Mouse (Mus musculus) CH12.LX (cell line): ENCODE measurements around the gene Luc7l3. TPM values are rescaled to one million over a fixed set of nuclear protein-coding genes. Genes with fewer than 3 reads are reported as not detected.

Source experiments
- DNase-seq: peaks from one replicate; pipeline ENCODE4 v3.0.0-alpha.2; 2013; ENCODE audit errors: extremely low read depth
- H3K27ac ChIP-seq: 2 replicates; pipeline ENCODE4 v1.5.1; 2012; ENCODE audit warnings: low read depth, mild to moderate bottlenecking, control low read depth, moderate library complexity; ENCODE audit not compliant: insufficient read depth
- H3K27me3 ChIP-seq: replicated peaks from 2 replicates; pipeline ENCODE3; 2012; ENCODE audit warnings: inconsistent platforms
- H3K36me3 ChIP-seq, 2 experiments: replicated peaks in 1 of 2; 2 replicates each; pipeline versions ENCODE3 to v1.6.1; 2012; ENCODE audit warnings: inconsistent platforms in 1 of 2, low read length in 1 of 2, mild to moderate bottlenecking in 1 of 2, mixed read lengths in 1 of 2, moderate library complexity in 1 of 2; ENCODE audit not compliant: control insufficient read depth in 1 of 2, insufficient read depth in 1 of 2
- H3K4me1 ChIP-seq, 2 experiments: 2 replicates each; pipeline ENCODE4 v1.6.1; 2012; ENCODE audit warnings: inconsistent platforms in 1 of 2, moderate library complexity in 1 of 2; ENCODE audit not compliant: insufficient read depth in 2 of 2, control insufficient read depth in 1 of 2
- H3K4me2 ChIP-seq: 2 replicates; pipeline ENCODE4 v1.6.1; 2012; ENCODE audit warnings: low read depth, mild to moderate bottlenecking, control low read depth; ENCODE audit not compliant: poor library complexity, insufficient read depth, severe bottlenecking
- H3K4me3 ChIP-seq, 3 experiments: fragments of 150-350 bp in 1 of 3; sonication (generic) in 1 of 3; replicated peaks in 1 of 3; 2 replicates each; pipeline versions ENCODE3 to v1.5.1; 2011 to 2012; ENCODE audit warnings: low read depth in 2 of 3, low read length in 2 of 3, mild to moderate bottlenecking in 2 of 3, moderate library complexity in 2 of 3, control low read depth in 1 of 3, improper control_type of control experiment in 1 of 3, inconsistent platforms in 1 of 3, mixed read lengths in 1 of 3; ENCODE audit not compliant: poor library complexity in 1 of 3
- H3K79me2 ChIP-seq: replicated peaks from 2 replicates; pipeline ENCODE4 v1.6.1; 2012; ENCODE audit warnings: mild to moderate bottlenecking, moderate library complexity; ENCODE audit not compliant: control insufficient read depth, poor library complexity, insufficient read depth, severe bottlenecking; ENCODE audit errors: extremely low read depth
- H3K9ac ChIP-seq: 2 replicates; pipeline ENCODE4 v1.6.1; 2012; ENCODE audit warnings: low read depth, mild to moderate bottlenecking, control low read depth, moderate library complexity; ENCODE audit not compliant: insufficient read depth
- H3K9me3 ChIP-seq: replicated peaks from 2 replicates; pipeline ENCODE3; 2012; ENCODE audit warnings: low read length, inconsistent platforms, mixed read lengths
- CHD2 ChIP-seq: IDR thresholded peaks from 2 replicates; pipeline ENCODE4 v1.6.1; 2011; ENCODE audit warnings: low read length, improper control_type of control experiment
- EP300 ChIP-seq: IDR thresholded peaks from 2 replicates; pipeline ENCODE4 v1.6.1; 2011; ENCODE audit warnings: low read length, improper control_type of control experiment
- HCFC1 ChIP-seq: IDR thresholded peaks from 2 replicates; pipeline ENCODE4 v1.6.1; 2012; ENCODE audit warnings: low read depth, mild to moderate bottlenecking, inconsistent platforms, low read length, improper control_type of control experiment
- JUN ChIP-seq: IDR thresholded peaks from 2 replicates; pipeline ENCODE4 v1.6.1; 2011; ENCODE audit warnings: low read depth, mild to moderate bottlenecking, low read length, improper control_type of control experiment, moderate library complexity; ENCODE audit not compliant: insufficient read depth
- KAT2A ChIP-seq: IDR thresholded peaks from 2 replicates; pipeline ENCODE4 v1.6.1; 2012; ENCODE audit warnings: low read length, improper control_type of control experiment, inconsistent platforms; ENCODE audit not compliant: insufficient replicate concordance
- MAFK ChIP-seq: IDR thresholded peaks from 2 replicates; pipeline ENCODE4 v1.6.1; 2011; ENCODE audit warnings: low read length, improper control_type of control experiment; ENCODE audit not compliant: insufficient replicate concordance
- MEF2A ChIP-seq: IDR thresholded peaks from 2 replicates; pipeline ENCODE4 v1.6.1; 2014; ENCODE audit warnings: low read depth, mild to moderate bottlenecking, inconsistent platforms, low read length, improper control_type of control experiment, borderline replicate concordance
- NELFE ChIP-seq: IDR thresholded peaks from 2 replicates; pipeline ENCODE4 v1.6.1; 2011; ENCODE audit warnings: low read depth, low read length, improper control_type of control experiment
- PAX5 ChIP-seq: IDR thresholded peaks from 2 replicates; pipeline ENCODE4 v1.6.1; 2012; ENCODE audit warnings: low read length, inconsistent platforms, mixed read lengths
- SMC3 ChIP-seq: IDR thresholded peaks from 2 replicates; pipeline ENCODE4 v1.6.1; 2011; ENCODE audit warnings: low read depth, low read length, improper control_type of control experiment
- TCF12 ChIP-seq: IDR thresholded peaks from 2 replicates; pipeline ENCODE4 v1.6.1; 2014; ENCODE audit warnings: low read depth, mild to moderate bottlenecking, inconsistent platforms, low read length, improper control_type of control experiment
- USF2 ChIP-seq: conservative IDR thresholded peaks from 2 replicates; pipeline ENCODE4 v1.6.1; 2011; ENCODE audit warnings: low read depth, low read length, improper control_type of control experiment
- ZC3H11A ChIP-seq: IDR thresholded peaks from 2 replicates; pipeline ENCODE4 v1.6.1; 2012; ENCODE audit warnings: low read depth, mild to moderate bottlenecking, inconsistent platforms, low read length, improper control_type of control experiment
- ZMIZ1 ChIP-seq: IDR thresholded peaks from 2 replicates; pipeline ENCODE4 v1.6.1; 2012; ENCODE audit warnings: low read depth, mild to moderate bottlenecking, inconsistent platforms, low read length, improper control_type of control experiment
- ZNF384 ChIP-seq: IDR thresholded peaks from 2 replicates; pipeline ENCODE4 v1.6.1; 2012; ENCODE audit warnings: low read depth, low read length, improper control_type of control experiment, inconsistent platforms
- dilution Hi-C: fragments of 300-500 bp; cut with MboI; formaldehyde crosslinking; loops from 2 replicates; pipeline ENCODE4 v1.14.3; 2020; ENCODE audit warnings: low sequenced_read_pairs; ENCODE audit not compliant: extremely low pct_unique_long_range_greater_than_20kb, extremely low pct_ligation_motif_present
- in situ Hi-C: fragments of 300-500 bp; cut with MboI; formaldehyde crosslinking; loops from 3 replicates; pipeline ENCODE4 v1.14.3; 2019; ENCODE audit warnings: low sequenced_read_pairs, low pct_ligation_motif_present, low pct_unique_long_range_greater_than_20kb, mixed read lengths
- polyA plus RNA-seq: library from polyadenylated mRNA; unstranded; fragments of >175 nt; gene quantifications from 2 replicates; pipeline ENCODE4 v1.2.1, GENCODE M21; 2012; ENCODE audit warnings: low read depth; ENCODE audit not compliant: insufficient read length
- total RNA-seq, 2 experiments: library from RNA; depleted of rRNA; stranded (reverse); fragments of 300-350 nt in 1 of 2; fragments of >200 nt in 1 of 2; gene quantifications; 2 replicates each; pipeline ENCODE4 v1.2.3; 2012 to 2014

Luc7l3 gene
- total and polyA plus RNA-seq, 3 experiments = 57.7 to 246 (median 69.8) TPM

DNA sequence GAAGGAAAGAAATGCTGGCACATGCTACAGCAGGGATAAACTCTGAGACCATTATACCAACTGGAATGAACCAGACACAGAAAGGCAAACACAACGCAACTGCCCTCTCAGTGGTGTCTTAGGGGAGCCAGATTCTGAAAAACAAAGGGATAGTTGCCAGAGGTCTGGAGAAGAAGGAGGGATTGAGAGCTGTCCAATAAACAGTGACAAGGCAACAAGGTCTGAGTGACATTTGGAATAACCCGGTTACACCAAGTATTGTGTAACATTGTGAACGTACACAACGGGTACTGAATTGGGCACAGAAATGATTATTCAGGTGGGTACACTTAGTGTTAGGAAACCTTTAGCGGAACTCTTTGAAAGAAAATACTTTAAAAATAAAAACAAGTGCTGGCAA lies 40.3 kb upstream of the Luc7l3 start:
- Histone ChIP-seq H3K36me3 (no peaks in the 10 kb centered on the region), H3K9me3 (peaks cover 4% of the 10 kb centered on the region), H3K27ac (no peak overlapping the region), H3K4me1 (peaks cover 12 to 27% of the 10 kb centered on the region in 2 experiments), H3K4me3 (no peak overlapping the region), H3K4me2 (no peak overlapping the region), H3K9ac (no peak overlapping the region), H3K79me2 (no peaks in the 10 kb centered on the region)
- in situ Hi-C loops (no loop called here), dilution Hi-C loops (no loop called here)
- no peak for TF ChIP-seq JUN
- no peak for TF ChIP-seq USF2
- TF ChIP-seq HCFC1 = no peak
- TF ChIP-seq SMC3 = no peak
- TF ChIP-seq, all 38 proteins: peak for 0
- no peak for DNase-seq
- peaks cover 3% of the 10 kb centered on the region for H3K27me3 ChIP-seq

- dilution Hi-C loops = no loop called here
- peaks cover 16 to 34% of the 10 kb centered on the region in 2 experiments for H3K4me1 ChIP-seq
Observed at GRCm38 (mm10) chr11:94361166-94361870, 39.5 kb upstream of the Luc7l3 start.

DNA sequence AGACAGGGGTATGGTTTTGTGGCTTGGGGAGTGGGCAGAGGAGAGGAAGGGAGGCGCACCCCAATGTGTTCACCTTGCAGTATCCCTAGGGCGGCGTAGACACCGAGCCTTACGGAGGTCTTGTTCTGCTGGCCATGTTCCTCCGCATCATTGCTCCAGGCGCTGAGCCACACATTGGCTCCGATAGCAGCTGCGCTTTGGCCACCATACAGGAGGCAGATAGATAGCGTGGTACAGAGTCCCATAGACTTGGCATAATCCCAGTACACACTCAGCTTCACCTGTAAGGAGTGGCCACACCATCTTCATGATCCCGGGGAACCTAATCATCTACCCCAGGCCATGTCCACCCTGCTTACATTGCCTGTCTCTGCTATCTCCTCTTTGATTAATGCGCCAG lies 37.4 kb upstream of the Luc7l3 start:
- H3K4me1 ChIP-seq = peaks cover 24 to 53% of the 10 kb centered on the region in 2 experiments
- H3K27me3 ChIP-seq = peaks cover 3% of the 10 kb centered on the region
- in situ Hi-C loops (no loop called here), dilution Hi-C loops (no loop called here)
- no peaks in the 10 kb centered on the region for H3K79me2 ChIP-seq
- no peak overlapping the region for H3K4me2 ChIP-seq
- no peak overlapping the region for H3K9ac ChIP-seq
- no peak overlapping the region for H3K4me3 ChIP-seq
- no peaks in the 10 kb centered on the region for H3K36me3 ChIP-seq
- no peaks in the 10 kb centered on the region for H3K9me3 ChIP-seq
- DNase-seq = no peak
- no peak overlapping the region for H3K27ac ChIP-seq
- no peak for TF ChIP-seq NELFE
- no peak for TF ChIP-seq EP300
- no peak for TF ChIP-seq MAFK
- no peak for TF ChIP-seq CHD2
- TF ChIP-seq KAT2A = no peak
- TF ChIP-seq PAX5 = no peak

More at GRCm38 (mm10) chr11:94361166-94361870, 39.5 kb upstream of the Luc7l3 start:
- no peak for DNase-seq
- Histone ChIP-seq H3K27me3 (peaks cover 3% of the 10 kb centered on the region), H3K27ac (no peak overlapping the region), H3K4me3 (no peak overlapping the region), H3K79me2 (no peaks in the 10 kb centered on the region), H3K9me3 (peaks cover 4% of the 10 kb centered on the region), H3K36me3 (no peaks in the 10 kb centered on the region), H3K4me2 (no peak overlapping the region), H3K9ac (no peak overlapping the region)
- TF ChIP-seq ZMIZ1 (no peak), TCF12 (no peak), MEF2A (no peak), ZC3H11A (no peak), ZNF384 (no peak)
- in situ Hi-C loops = no loop called here
